Mouse (Mus musculus): ENCODE results near the gene Phf5a.

DNA sequence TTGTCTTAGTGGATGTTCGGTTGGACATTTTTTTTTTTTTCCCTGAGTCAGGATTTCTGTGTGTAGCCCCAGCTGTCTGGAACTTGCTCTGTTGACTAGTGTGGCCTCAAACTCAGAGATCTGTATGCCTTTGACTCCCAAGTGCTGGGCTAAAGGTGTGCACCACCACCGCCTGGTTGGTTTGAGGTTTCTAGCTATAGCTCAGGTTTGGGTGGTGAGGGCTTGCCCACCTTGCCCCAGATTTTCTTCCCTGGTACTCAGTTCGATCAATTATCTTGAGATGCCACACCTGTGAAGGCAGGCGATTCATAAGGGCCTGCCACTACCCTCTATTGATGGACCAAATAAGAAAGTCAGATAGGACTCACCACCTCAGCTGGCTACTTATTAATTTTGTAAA lies 24.6 kb downstream of the Phf5a start:
- no peak for TF ChIP-seq CTCF (conservative IDR thresholded peaks at IDR 0.05; ENCODE audit: low read length)
- TF ChIP-seq POU5F1 (IDR thresholded peaks at IDR 0.05; ENCODE audit: borderline replicate concordance, low read length), result no peak
- no peak for TF ChIP-seq NANOG (IDR thresholded peaks at IDR 0.05; ENCODE audit: borderline replicate concordance, low read length)
